Mouse (Mus musculus): ENCODE data around the gene Wipf1.

Gene Wipf1

DNA sequence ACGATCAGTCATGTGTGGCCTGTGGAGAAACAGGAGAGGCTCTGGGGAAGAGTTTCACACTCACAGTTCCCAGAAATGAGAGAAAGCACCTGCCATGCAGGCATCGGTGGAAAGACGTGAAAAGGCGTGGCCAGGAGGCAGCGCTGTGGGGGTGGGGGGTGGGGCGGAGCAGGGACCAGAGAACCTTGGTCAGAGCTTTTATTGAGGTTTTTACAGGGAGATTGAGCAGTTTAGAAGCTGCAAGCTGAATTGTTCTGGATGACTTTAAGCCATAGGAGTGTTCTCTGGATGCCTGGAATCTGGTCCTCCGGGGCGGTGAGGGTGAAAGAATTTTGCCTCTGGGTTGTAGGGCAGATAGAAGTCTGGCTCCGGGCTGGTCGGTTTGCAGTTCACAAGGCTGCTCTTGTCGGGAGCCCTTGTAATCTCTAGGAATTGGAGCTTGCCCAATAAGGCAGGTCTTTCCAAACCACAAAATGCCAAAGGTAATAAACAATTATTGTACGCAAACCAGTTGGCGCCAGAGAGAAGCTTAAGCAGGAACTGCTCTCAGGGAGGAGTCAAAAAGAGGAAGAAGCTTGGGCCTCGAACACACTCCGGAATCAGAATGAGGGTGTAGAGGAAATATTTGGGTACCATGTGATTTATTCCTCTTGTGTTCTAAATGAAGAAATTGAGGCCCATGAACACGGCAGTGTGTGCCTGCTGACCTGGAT lies 11.1 kb upstream of the Wipf1 start:
- DNase-seq (ENCODE audit: low spot score in 2 of 2) = no peak

- DNase-seq (ENCODE audit: low spot score in 2 of 2) = no peak
Observed at GRCm38 (mm10) chr2:73539697-73540096, 10.2 kb upstream of the Wipf1 start.

DNA sequence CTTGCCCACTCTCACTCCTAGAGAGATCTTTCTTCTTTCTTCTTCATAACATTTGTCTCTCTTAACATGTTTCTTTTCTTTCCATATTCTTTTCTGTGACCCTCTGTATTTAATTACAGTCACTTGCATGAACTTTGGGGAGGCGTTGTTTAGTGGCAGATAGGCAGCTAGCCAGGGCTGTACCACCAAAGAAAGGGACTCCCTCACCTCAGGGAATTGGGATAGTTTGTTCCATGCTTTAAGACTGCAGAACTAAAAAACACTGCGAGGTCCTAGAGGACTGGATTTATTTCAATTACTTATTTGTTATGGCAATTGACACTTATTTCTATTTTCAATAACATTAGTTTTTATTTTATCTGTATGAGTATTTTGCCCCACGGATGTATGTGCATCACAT lies 9.6 kb upstream of the Wipf1 start:
- DNase-seq (ENCODE audit: low spot score in 2 of 2) = no peak

- DNase-seq (ENCODE audit: low spot score in 2 of 2) = no peak
Observed at GRCm38 (mm10) chr2:73538590-73538989, 9.1 kb upstream of the Wipf1 start.

DNA sequence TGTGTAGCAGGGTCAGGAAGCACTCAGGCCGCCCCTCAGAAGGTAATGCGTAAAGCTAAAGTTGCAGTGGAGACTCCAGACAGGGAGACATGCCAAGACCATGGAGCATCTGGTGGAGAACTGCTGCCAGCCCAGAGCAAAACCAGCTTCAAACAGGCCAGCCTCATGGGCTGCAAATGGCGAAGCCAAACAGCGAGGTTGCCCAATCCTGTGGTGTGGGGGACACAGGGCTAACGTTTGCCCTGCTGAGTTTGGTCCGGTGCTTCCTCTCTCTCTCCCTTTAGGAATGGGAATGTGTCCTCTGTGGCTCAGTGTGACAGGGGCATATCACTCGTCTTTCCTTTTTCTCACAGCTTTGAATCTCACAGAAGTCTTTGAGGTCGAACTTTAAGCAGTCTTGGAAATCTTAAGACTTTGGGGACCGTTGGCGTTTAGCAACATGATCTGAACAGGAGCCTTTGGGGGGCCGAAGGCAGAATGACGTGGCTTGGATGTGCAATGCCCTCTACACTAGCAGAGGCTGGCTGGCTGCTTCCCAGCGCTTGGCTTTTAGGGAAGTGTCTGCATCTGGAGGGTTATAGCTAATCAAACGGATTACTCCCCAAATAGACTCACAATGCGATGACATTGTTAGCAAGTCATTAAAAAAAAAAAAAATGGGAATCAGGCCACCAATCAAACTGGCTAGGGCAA lies 6.7 kb upstream of the Wipf1 start:
- no peak for DNase-seq (ENCODE audit: low spot score in 2 of 2)

DNA sequence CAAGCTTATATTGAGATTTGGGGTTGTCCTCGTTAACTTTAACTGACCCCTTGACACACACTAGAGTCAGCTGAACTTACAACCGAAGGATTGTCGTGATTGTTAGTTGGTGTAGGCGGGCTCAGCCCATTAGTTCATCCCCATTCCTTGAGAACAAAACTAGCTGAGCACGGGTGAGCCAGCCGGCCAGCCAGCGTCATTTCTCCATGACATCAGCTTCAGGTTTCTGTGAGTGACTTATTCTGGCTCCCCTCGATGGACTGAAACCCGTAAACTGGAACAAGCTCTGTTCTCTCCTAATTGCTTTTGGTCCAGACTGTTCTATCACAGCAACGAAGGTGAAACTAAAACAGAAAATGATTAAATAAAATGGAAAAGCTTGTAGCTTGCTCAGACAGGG lies 5.2 kb upstream of the Wipf1 start:
- no peak for DNase-seq (ENCODE audit: low spot score in 2 of 2)

DNA sequence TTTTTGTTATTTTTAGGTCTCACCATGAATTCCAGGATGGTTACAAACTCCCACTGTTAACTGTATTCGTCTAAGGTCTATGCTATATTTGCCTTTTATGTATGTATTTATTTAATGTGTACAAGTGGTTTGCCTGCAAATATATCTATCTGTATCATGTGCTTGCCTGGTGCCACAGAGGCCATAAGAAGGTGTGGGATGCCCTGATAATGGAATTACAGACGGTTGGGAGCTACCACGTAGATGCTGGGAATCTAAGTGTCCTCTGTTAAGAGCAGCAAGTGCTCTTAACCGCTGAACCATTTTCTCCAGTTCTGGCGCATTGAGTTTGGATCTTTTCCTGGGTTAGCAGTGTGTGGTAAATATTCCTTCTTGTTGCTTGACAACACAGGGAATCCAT lies 953 bp upstream of the Wipf1 start:
- DNase-seq (ENCODE audit: low spot score in 2 of 2) = no peak

DNA sequence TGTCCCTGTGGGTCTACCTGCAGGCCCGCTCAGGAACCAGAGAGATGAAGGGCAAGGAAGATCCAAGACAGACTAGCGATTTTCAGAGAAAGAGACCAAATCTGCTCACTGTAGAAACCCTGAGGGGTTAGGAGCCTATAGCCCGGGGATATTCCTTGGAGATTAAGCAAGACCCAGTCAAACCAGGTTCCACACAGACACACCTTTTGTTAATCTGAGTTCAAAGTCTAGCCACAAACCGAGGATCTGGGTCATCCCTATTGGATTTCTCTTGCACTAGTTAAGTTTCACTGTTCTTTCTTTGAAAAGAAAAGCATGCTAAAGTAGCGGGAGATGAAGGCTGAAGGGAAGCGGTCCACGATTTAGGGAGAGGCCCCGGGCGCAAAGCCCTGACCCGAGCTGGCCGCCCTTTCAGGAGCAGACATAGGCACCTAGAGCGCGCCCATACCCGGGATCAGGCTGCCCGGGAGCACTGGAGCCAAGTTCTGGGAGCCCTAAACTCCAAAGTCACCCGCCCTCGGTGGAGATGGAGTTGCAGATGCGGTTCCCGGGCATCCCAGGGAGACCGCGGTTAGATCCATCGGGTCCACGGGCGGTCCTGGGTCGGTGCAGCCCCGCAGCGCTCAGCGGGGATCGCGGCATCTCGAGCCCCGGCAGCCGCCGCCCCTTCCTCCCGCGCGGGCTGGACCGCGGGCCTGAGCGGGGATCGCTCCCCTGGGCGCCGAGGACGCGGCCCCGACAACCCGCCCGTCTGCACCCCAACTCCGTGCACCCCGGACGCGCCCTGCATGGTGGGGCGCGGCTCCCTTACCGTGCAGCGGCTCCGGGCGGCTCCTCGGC lies 798 bp downstream of the Wipf1 start:
- DNase-seq (ENCODE audit: low spot score in 2 of 2) = peak in 1 of 2 experiments; percentile 6

GRCm38 (mm10) chr2:73527956-73528355 lies 1.6 kb downstream of the Wipf1 start:
- no peak for DNase-seq (ENCODE audit: low spot score in 2 of 2)

DNA sequence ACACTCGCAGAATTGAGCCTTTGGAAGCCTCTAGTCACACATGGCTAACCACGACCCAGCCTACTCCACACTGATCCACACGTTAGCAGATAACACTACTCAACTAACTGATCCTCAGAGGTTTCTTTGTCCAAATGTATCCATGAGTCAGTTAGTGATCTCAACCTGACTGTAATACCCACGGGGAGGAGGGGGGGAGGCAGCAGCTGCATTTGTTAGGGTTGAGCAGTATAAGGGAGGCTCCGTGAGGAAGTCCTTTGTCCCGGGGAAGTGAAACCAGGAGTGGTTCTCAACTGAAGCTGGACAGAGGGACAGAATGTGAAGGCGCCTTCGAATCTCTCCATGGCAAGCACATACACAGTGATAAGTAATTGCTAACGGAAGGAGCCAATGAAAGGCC lies 2.8 kb downstream of the Wipf1 start:
- no peak for DNase-seq (ENCODE audit: low spot score in 2 of 2)

DNA sequence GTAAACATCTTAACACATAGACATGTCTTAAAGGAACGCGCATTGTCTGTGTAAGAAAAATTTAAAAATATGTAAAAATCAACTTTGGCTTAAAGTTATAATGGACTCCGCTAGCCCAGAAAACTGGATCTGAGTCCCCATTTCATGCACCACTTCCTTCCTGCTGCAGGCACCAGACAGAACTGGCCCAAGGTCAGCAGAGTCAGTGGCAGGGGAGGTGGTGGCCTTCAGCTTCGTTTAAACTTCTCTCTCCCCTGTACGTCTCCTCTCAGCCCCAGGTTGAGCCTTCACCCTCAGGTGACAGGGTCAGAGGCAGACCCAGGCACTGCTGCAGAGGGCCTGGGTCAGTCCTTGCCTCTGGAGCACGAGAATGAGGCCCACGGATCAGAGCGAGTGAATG lies 6.6 kb downstream of the Wipf1 start:
- DNase-seq (ENCODE audit: low spot score in 2 of 2) = no peak

- no peak for DNase-seq (ENCODE audit: low spot score in 2 of 2)
Observed at GRCm38 (mm10) chr2:73522336-73522735, 7.2 kb downstream of the Wipf1 start.

DNA sequence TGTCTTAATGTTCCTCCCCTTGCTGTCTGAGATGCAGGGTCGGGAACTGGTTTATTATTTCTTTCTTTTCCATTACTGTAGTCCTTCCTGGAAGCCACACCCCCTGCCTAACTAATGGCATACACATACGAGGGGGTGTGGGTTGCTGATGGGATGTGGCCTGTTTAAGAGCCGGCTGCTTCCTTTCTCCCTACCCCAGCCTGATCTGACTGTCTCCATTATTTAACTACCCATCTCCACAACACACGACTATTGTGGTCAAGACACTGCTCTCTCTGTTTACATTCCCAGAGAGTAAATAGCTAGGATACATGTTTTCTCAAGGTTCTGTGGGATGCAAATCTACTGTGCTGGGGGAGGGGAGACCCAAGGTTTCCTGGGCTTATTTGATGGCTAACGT lies 7.8 kb downstream of the Wipf1 start:
- no peak for DNase-seq (ENCODE audit: low spot score in 2 of 2)

- DNase-seq (ENCODE audit: low spot score in 2 of 2) = no peak
Observed at GRCm38 (mm10) chr2:73518966-73519365, 10.6 kb downstream of the Wipf1 start.

DNA sequence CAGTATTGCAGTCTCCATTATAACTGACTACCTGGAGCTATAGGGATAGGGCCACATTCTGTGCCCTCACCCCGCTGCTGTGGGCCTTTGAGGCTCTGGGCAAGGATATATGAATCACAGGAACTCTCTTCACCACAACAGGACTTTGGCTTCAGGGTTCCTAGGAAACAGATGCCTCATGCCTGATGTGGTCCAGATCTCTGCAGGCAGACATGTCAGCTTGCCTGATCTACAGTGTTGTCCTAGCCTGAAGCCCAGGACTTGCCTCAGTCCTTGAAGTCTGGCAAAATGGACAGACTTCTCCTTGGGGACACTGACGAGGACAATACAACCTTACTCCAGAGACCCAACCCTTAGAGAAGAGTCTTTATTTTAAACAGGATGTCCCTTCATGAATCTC lies 11.2 kb downstream of the Wipf1 start:
- DNase-seq (ENCODE audit: low spot score in 2 of 2) = no peak

GRCm38 (mm10) chr2:73514178-73514577 lies 15.4 kb downstream of the Wipf1 start:
- DNase-seq (ENCODE audit: low spot score in 2 of 2) = no peak

DNA sequence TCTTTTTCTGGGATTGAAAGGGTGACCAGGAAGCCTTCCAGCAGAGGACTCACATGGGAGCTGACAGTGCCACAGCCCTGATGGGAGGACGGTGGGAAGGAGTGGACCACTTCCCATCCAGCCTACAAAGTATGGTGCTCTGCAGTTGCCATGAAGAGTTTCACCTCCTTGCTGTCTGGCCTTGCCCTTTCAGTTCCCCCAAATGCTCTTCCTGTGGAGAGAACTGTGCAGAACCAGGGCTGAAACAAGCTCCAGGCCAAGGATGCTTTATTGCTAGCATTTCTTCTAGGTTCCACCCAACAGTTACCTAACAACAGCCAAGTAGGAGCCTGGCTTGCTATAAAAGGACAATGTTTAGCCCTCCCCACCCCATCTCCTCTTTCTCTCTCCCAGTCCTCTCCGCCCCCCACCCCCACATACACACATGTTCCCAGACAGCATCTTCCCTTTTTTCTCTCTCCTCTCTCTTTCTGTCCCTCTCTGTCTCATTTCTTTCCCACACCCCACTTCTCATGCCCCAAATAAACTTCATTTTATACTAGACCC lies 16.3 kb downstream of the Wipf1 start:
- DNase-seq (ENCODE audit: low spot score in 2 of 2) = no peak

DNA sequence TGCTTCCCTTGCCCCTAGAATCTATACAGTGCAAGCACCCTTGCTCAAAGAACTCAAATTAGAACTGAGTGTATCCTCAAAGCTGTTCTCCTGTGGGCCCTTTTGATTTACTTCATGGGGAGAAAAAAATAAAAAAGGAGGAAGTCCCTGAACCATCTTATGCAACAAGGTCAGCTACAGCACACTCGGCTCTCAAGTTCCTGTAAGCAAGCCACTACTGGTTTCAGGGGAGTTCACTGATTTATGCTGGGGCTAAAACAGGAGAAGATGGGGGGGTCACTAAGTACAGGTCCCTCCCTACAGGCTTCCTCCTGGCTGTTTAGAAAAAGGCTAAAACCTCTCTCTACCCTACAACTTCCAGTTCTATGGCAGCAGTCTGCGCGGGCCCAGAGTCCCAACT lies 17.5 kb downstream of the Wipf1 start:
- no peak for DNase-seq (ENCODE audit: low spot score in 2 of 2)

DNA sequence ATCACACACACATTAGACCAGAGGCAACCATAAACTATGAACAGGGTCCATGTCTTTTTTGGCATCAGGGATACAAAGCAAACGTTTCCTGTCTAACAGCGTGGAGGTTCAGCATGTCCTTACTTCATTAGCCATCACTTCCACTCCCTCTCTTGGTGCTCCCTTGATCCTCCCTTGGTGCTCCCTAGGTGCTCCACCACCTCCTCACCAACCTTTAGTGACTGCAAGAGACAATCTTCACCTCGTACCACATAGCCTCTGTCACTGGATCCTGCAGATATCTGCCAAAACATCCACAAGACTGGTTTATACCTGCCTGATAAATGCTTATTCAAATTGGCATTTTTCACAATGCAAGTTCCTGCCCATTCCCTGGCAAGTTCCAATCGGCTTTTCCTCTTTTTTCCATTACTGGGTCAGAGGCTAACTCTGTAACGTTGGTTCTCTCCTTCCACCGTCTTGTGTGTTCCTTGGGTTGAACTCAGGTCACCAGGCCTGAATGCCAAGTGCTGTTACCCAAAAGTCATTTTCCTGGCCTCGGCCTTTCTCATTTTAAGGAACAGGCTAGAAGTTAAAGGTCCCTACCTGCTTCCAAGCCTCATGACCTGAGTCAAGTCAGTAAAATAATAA lies 18.7 kb downstream of the Wipf1 start:
- DNase-seq (ENCODE audit: low spot score in 2 of 2) = no peak

DNA sequence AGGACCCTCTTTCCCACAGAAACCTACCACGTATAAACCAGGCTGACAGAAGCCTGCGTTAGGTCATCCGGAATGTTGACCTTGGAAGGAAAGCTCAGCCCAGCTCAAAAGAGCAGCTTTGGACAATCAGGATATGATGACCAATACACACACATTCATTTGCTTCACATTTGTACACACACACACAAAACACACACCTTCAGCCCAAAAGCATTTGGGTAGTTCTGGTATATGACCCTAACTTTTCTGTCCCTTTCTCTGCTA lies 19.6 kb downstream of the Wipf1 start:
- no peak for DNase-seq (ENCODE audit: low spot score in 2 of 2)

DNA sequence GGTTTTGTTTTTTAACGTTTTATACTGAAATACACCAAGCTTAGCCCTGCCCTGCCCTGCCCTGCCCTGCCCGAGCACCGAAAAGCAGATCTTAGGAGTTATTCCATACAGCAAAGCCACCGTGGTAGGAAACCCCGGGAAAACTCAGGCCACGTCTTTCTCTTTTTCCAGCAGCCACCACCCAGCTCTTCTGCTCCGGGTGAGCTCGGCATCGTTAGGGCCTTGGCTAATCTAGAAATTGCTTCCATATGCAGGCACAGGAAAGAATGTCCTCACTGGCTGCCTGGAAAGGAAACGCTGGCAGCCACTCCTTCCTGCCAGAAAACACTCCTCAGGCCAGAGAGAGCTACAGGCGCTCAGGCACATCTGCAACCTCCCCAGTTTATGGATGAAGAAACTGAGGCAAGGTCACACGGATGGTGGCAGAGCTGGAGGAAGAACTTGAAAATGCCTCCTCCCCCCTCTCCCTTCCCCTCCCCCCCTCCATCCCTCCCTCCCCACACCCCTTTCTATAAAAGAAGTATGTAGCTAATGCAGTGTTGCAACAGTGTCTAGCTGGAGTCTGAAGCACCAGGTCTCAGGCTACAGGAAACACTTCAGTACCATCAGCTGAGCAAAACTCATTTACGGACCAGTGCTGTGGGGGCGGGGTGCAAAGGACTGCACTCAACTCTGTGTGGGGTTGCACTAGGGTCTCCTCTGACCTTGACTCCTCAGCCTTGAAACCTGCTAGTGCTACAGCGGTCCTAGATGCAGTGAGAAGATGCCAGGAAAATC lies 20.1 kb downstream of the Wipf1 start:
- no peak for DNase-seq (ENCODE audit: low spot score in 2 of 2)

- DNase-seq (ENCODE audit: low spot score in 2 of 2) = no peak
Observed at GRCm38 (mm10) chr2:73507886-73508285, 21.6 kb downstream of the Wipf1 start.

Measured in thymus, postnatal 10 days (tissue).